In genomic region chr7:64456676-64457075, GRCm38 (mm10) we compare ENCODE assay signal across 24 mouse cellular contexts. TPM values are rescaled to one million over a fixed set of nuclear protein-coding genes. Genes with fewer than 3 reads are reported as not detected.
DNase-seq lines count a peak whose midpoint lies in the region; ATAC-seq and TF ChIP-seq lines count a peak whose summit lies in the region.
"Had no signal": no experiment of that assay in that cellular context is flagged by ENCODE, and none has a peak within 500 bp of the region (broad histone marks: within the 10 kb centered on the region; RNA-seq: fewer than 3 reads in every experiment).

No protein-coding gene starts in this region.

- H3K36me3 ChIP-seq in embryonic facial prominence, embryonic 14.5 days (ENCODE audit: control insufficient read depth, insufficient read depth, low read length): no peaks in the 10 kb centered on the region
- no peaks in the 10 kb centered on the region for H3K36me3 ChIP-seq in embryonic facial prominence, embryonic 10.5 days (replicated peaks)
- no peaks in the 10 kb centered on the region for H3K36me3 ChIP-seq in neural tube, embryonic 11.5 days (ENCODE audit: control insufficient read depth, insufficient read depth, low read length)
- H3K36me3 ChIP-seq: embryonic facial prominence, embryonic 12.5 days; forebrain, embryonic 12.5 days; heart, embryonic 12.5 days; hindbrain, embryonic 13.5 days had no signal

- 77% methylated on average over 3 of the region's 3 CpGs for WGBS in embryonic facial prominence, embryonic 14.5 days
- WGBS in embryonic facial prominence, embryonic 10.5 days: 83% methylated on average over 3 of the region's 3 CpGs
- WGBS in neural tube, embryonic 11.5 days: 85% methylated on average over 3 of the region's 3 CpGs

- TF ChIP-seq CTCF in layer of hippocampus, adult 2 months (conservative IDR thresholded peaks at IDR 0.05): no peak

- H3K27ac ChIP-seq in embryonic facial prominence, embryonic 14.5 days (replicated peaks; ENCODE audit: low read depth, low read length): no peak overlapping the region
- H3K27ac ChIP-seq in embryonic facial prominence, embryonic 10.5 days (replicated peaks): no peak overlapping the region
- H3K27ac ChIP-seq in layer of hippocampus, adult 2 months: peak overlapping the region; percentile 7; the same call in 1 of the 2 replicates
- H3K27ac ChIP-seq in neural tube, embryonic 11.5 days (ENCODE audit: low read depth, low read length): no peak overlapping the region
- H3K27ac ChIP-seq: embryonic facial prominence, embryonic 12.5 days; forebrain, embryonic 12.5 days; hindbrain, embryonic 13.5 days had no signal

- no peaks in the 10 kb centered on the region for H3K9me3 ChIP-seq in embryonic facial prominence, embryonic 14.5 days (ENCODE audit: control insufficient read depth, low read length)
- no peaks in the 10 kb centered on the region for H3K9me3 ChIP-seq in embryonic facial prominence, embryonic 10.5 days
- no peaks in the 10 kb centered on the region for H3K9me3 ChIP-seq in neural tube, embryonic 11.5 days (ENCODE audit: control insufficient read depth, low read length)
- H3K9me3 ChIP-seq: embryonic facial prominence, embryonic 12.5 days; forebrain, embryonic 12.5 days; hindbrain, embryonic 13.5 days had no signal

- no peak overlapping the region for H3K4me2 ChIP-seq in embryonic facial prominence, embryonic 14.5 days (ENCODE audit: low read depth, low read length)
- no peak overlapping the region for H3K4me2 ChIP-seq in neural tube, embryonic 11.5 days (ENCODE audit: low read depth)
- H3K4me2 ChIP-seq: embryonic facial prominence, embryonic 12.5 days; forebrain, embryonic 12.5 days; heart, embryonic 12.5 days; hindbrain, embryonic 13.5 days had no signal

- peak; percentile 41; the same call in 1 of the 2 replicates for ATAC-seq in embryonic facial prominence, embryonic 14.5 days (ENCODE audit: low read depth)
- ATAC-seq in neural tube, embryonic 11.5 days (ENCODE audit: insufficient read depth, low FRiP score, low TSS enrichment): no peak
- ATAC-seq: activated CD4-positive, CD25-positive, alpha-beta regulatory T cell, adult 4 months; forebrain, postnatal 0 days; intestine, embryonic 16.5 days; Patski had no signal

- H3K27me3 ChIP-seq in embryonic facial prominence, embryonic 14.5 days (replicated peaks; ENCODE audit: control insufficient read depth, insufficient read depth, low read length): no peaks in the 10 kb centered on the region
- no peaks in the 10 kb centered on the region for H3K27me3 ChIP-seq in embryonic facial prominence, embryonic 10.5 days (replicated peaks; ENCODE audit: low read depth, poor library complexity, severe bottlenecking)
- H3K27me3 ChIP-seq in neural tube, embryonic 11.5 days (ENCODE audit: control insufficient read depth, insufficient read depth, low read length): no peaks in the 10 kb centered on the region
- H3K27me3 ChIP-seq: CH12.LX; embryonic facial prominence, embryonic 12.5 days; forebrain, embryonic 12.5 days; heart, embryonic 12.5 days; hindbrain, embryonic 13.5 days had no signal

- no peak overlapping the region for H3K4me3 ChIP-seq in embryonic facial prominence, embryonic 14.5 days (ENCODE audit: low read depth, low read length)
- H3K4me3 ChIP-seq in embryonic facial prominence, embryonic 10.5 days: no peak overlapping the region
- H3K4me3 ChIP-seq in layer of hippocampus, adult 2 months: no peak overlapping the region
- no peak overlapping the region for H3K4me3 ChIP-seq in neural tube, embryonic 11.5 days (ENCODE audit: low read depth, low read length)
- H3K4me3 ChIP-seq: embryonic facial prominence, embryonic 12.5 days; forebrain, embryonic 12.5 days; heart, embryonic 12.5 days; hindbrain, embryonic 13.5 days had no signal

- H3K9ac ChIP-seq in embryonic facial prominence, embryonic 14.5 days (ENCODE audit: low read depth, low read length): no peak overlapping the region
- no peak overlapping the region for H3K9ac ChIP-seq in neural tube, embryonic 11.5 days (ENCODE audit: low read length)
- H3K9ac ChIP-seq: embryonic facial prominence, embryonic 12.5 days; forebrain, embryonic 12.5 days; forebrain, postnatal 0 days; heart, embryonic 12.5 days; hindbrain, embryonic 13.5 days had no signal

- H3K4me1 ChIP-seq in embryonic facial prominence, embryonic 14.5 days (ENCODE audit: control insufficient read depth, insufficient read depth, low read length): no peaks in the 10 kb centered on the region
- H3K4me1 ChIP-seq in embryonic facial prominence, embryonic 10.5 days: no peaks in the 10 kb centered on the region
- no peaks in the 10 kb centered on the region for H3K4me1 ChIP-seq in neural tube, embryonic 11.5 days (ENCODE audit: control insufficient read depth, insufficient read depth, low read length)
- H3K4me1 ChIP-seq: embryonic facial prominence, embryonic 12.5 days; heart, embryonic 12.5 days had no signal

- no peak for DNase-seq in embryonic facial prominence, embryonic 14.5 days (ENCODE audit: low spot score)
- no peak for DNase-seq in embryonic facial prominence, embryonic 10.5 days (ENCODE audit: low spot score)
- no peak for DNase-seq in layer of hippocampus, adult 2 months (ENCODE audit: low spot score in 2 of 2)
- DNase-seq in layer of hippocampus, postnatal 36 days: no peak
- DNase-seq in neural tube, embryonic 11.5 days (ENCODE audit: low spot score): peak; percentile 6
- no peak for DNase-seq in neural tube, embryonic 10.5 days (ENCODE audit: extremely low spot score, low spot score)
- no peak for DNase-seq in embryo, embryonic 10.5 days (ENCODE audit: low spot score)
- DNase-seq: adrenal gland, adult 2 months; adrenal gland, postnatal 25 days; cerebellum, adult 11 months; cerebellum, adult 9-10 months; embryo, embryonic 11 days; gastrocnemius, postnatal 14 days; heart, postnatal 36 days had no signal

RNA-seq across cellular contexts. Expression of gene Apba2, which starts 44.8 kb away (rescaled TPM):
- polyA plus RNA-seq in embryonic facial prominence, embryonic 14.5 days (2014; fragmentation: Nextera tagmentation; extraction: Ambion mirVana): 9.0 and 9.2 TPM in 2 replicates
- 20.7 and 27.5 TPM in 2 replicates for polyA plus RNA-seq in embryonic facial prominence, embryonic 10.5 days (2016; fragmentation: Nextera tagmentation; extraction: Ambion mirVana)
- 100 to 1,000 TPM; 249 to 259 TPM for total RNA-seq in layer of hippocampus, adult 2 months (2021)
- 100 to 1,000 TPM; 258 to 259 TPM for total RNA-seq in layer of hippocampus, postnatal 36 days (2021)
- polyA plus RNA-seq in neural tube, embryonic 11.5 days (2014; fragmentation: Nextera tagmentation; extraction: Ambion mirVana): 97.6 and 123 TPM in 2 replicates
- total RNA-seq: adrenal gland, postnatal 25 days; CH12.LX; gastrocnemius, adult 18-20 months had no signal
- polyA plus RNA-seq: activated CD4-positive, CD25-positive, alpha-beta regulatory T cell, adult 4 months; Patski had no signal
